9 mouse cellular contexts compared by ENCODE assay signal in the genomic region with DNA sequence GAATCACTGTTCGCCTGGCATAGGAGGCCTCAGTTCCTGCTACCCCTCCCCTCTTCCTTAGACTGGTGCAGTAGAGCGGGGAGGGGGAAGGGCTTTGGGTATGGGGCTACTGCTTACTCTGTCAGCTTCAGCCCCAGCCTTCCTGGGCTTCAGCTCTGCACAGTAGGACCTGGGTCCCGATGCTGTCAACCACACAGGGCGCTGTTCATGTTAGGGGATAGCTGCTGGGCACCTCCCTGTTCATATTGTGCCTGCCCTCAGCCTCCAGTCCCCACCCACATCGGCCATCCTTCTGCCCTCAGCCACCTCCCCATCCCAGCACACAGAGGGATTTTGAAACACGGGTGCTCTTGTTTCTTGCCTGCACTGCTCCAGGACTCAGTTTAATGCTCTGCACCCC.
A peak's percentile ranks its signal among the peaks of the same experiment; 100 is the strongest.
DNase-seq lines count a peak whose midpoint lies in the region; ATAC-seq and TF ChIP-seq lines count a peak whose summit lies in the region.
"Had no signal": no experiment of that assay in that cellular context is flagged by ENCODE, and none has a peak within 500 bp of the region (broad histone marks: within the 10 kb centered on the region; RNA-seq: fewer than 3 reads in every experiment).

No protein-coding gene starts in this region.

- peaks cover 38% of the 10 kb centered on the region for H3K4me1 ChIP-seq in bone marrow macrophage, adult 2 months (ENCODE audit: control insufficient read depth, insufficient read depth, low read length)
- peaks cover 34% of the 10 kb centered on the region for H3K4me1 ChIP-seq in hindbrain, embryonic 13.5 days (replicated peaks)
- peaks cover 10% of the 10 kb centered on the region for H3K4me1 ChIP-seq in liver, postnatal 0 days (ENCODE audit: insufficient read depth)

- TF ChIP-seq POLR2A in bone marrow macrophage, adult 2 months (IDR thresholded peaks at IDR 0.05; ENCODE audit: borderline replicate concordance, low read depth, low read length), result no peak

- H3K27me3 ChIP-seq in hindbrain, embryonic 13.5 days, result 0 out of 2 replicates have a peak, but pooled peaks cover 7% of the 10 kb centered on the region
- no peaks in the 10 kb centered on the region for H3K27me3 ChIP-seq in liver, postnatal 0 days (ENCODE audit: insufficient read depth, low read length)

- intact Hi-C loops in heart, postnatal 25 days (cut with DNase I), result no loop called here

- peak; percentile 87 for DNase-seq in heart, adult 11 months
- DNase-seq in heart, postnatal 25 days (ENCODE audit: low spot score), result no peak
- DNase-seq in liver, postnatal 0 days, result no peak
- DNase-seq in frontal cortex, postnatal 25 days (ENCODE audit: low spot score in 2 of 2), result no peak
- no peak for DNase-seq in spleen, postnatal 36 days (ENCODE audit: low spot score in 2 of 2)
- DNase-seq in layer of hippocampus, postnatal 14 days (ENCODE audit: low spot score in 2 of 2), result no peak

- no peak overlapping the region for H3K4me3 ChIP-seq in bone marrow macrophage, adult 2 months (ENCODE audit: insufficient read depth, low read length)
- H3K4me3 ChIP-seq in hindbrain, embryonic 13.5 days, result no peak overlapping the region
- H3K4me3 ChIP-seq in liver, postnatal 0 days (ENCODE audit: low read depth, low read length), result no peak overlapping the region
- H3K4me3 ChIP-seq: myocyte had no signal

- TF ChIP-seq EP300 in liver, postnatal 0 days (IDR thresholded peaks at IDR 0.05; ENCODE audit: low read depth), result no peak

- peak overlapping the region; percentile 63 for H3K27ac ChIP-seq in bone marrow macrophage, adult 2 months (ENCODE audit: insufficient read depth, low read depth, low read length)
- peak overlapping the region; percentile 45 for H3K27ac ChIP-seq in hindbrain, embryonic 13.5 days
- H3K27ac ChIP-seq in liver, postnatal 0 days (ENCODE audit: low read depth), result peak overlapping the region; percentile 18; the same call in 1 of the 2 replicates

- H3K4me2 ChIP-seq in hindbrain, embryonic 13.5 days, result no peak overlapping the region
- peak overlapping the region; percentile 3 for H3K4me2 ChIP-seq in liver, postnatal 0 days (ENCODE audit: low read depth, low read length)

- no peak overlapping the region for H3K9ac ChIP-seq in hindbrain, embryonic 13.5 days
- H3K9ac ChIP-seq in liver, postnatal 0 days (replicated peaks), result no peak overlapping the region

- TF ChIP-seq CTCF in bone marrow macrophage, adult 2 months (IDR thresholded peaks at IDR 0.05; ENCODE audit: low read depth, low read length), result no peak
- TF ChIP-seq CTCF in liver, postnatal 0 days (IDR thresholded peaks at IDR 0.05; ENCODE audit: low read depth), result peak; percentile 10; the same call in 1 of the 2 replicates

- WGBS in hindbrain, embryonic 13.5 days, result 34% methylated on average over 6 of the region's 6 CpGs
- WGBS in liver, postnatal 0 days (ENCODE audit: insufficient replicate concordance), result 35% methylated on average over 6 of the region's 6 CpGs

- H3K36me3 ChIP-seq in hindbrain, embryonic 13.5 days, result no peaks in the 10 kb centered on the region
- no peaks in the 10 kb centered on the region for H3K36me3 ChIP-seq in liver, postnatal 0 days (replicated peaks; ENCODE audit: insufficient read depth, low read length)

- peak; percentile 55; the same call in 1 of the 2 replicates for ATAC-seq in hindbrain, embryonic 13.5 days (ENCODE audit: low FRiP score)
- ATAC-seq in liver, postnatal 0 days, result peak; percentile 51

- H3K9me3 ChIP-seq in hindbrain, embryonic 13.5 days, result no peaks in the 10 kb centered on the region
- no peaks in the 10 kb centered on the region for H3K9me3 ChIP-seq in liver, postnatal 0 days (ENCODE audit: low read length)
